In genomic region chr11:96818128-96818710, GRCm38 (mm10) we compare ENCODE assay signal across 15 mouse cellular contexts.
"Had no signal": no experiment of that assay in that cellular context is flagged by ENCODE, and none has a peak within 500 bp of the region (broad histone marks: within the 10 kb centered on the region; RNA-seq: fewer than 3 reads in every experiment).

No protein-coding gene starts in this region.

- H3K9ac ChIP-seq: limb, embryonic 15.5 days; liver, embryonic 12.5 days; lung, embryonic 14.5 days; neural tube, embryonic 15.5 days had no signal

- DNase-seq: kidney, adult 11 months; kidney, adult 9 months; kidney, postnatal 36 days; lung, embryonic 14.5 days; lung, postnatal 10 days; right cerebral cortex, adult 18-20 months; right cerebral cortex, postnatal 25 days; thymus, postnatal 4 days had no signal

- H3K9me3 ChIP-seq: limb, embryonic 15.5 days; liver, embryonic 12.5 days; megakaryocyte, embryonic 14.5 days; neural tube, embryonic 15.5 days had no signal

- H3K4me2 ChIP-seq: limb, embryonic 15.5 days; liver, embryonic 12.5 days; lung, embryonic 14.5 days; neural tube, embryonic 15.5 days had no signal

- ATAC-seq: liver, embryonic 12.5 days; midbrain, embryonic 16.5 days had no signal

- H3K27ac ChIP-seq: kidney, postnatal 0 days; liver, embryonic 12.5 days; macrophage; neural tube, embryonic 15.5 days had no signal

- H3K4me3 ChIP-seq: limb, embryonic 15.5 days; liver, embryonic 12.5 days; megakaryocyte, embryonic 14.5 days; neural tube, embryonic 15.5 days had no signal

- H3K27me3 ChIP-seq: limb, embryonic 15.5 days; liver, embryonic 12.5 days; megakaryocyte, embryonic 14.5 days; neural tube, embryonic 15.5 days had no signal
